Mouse (Mus musculus) left cerebral cortex, postnatal 36 days (tissue): ENCODE data around the gene Cd151. TPM values are rescaled to one million over a fixed set of nuclear protein-coding genes. Genes with fewer than 3 reads are reported as not detected.
"Not testable (repeated sequence)": the region's sequence is repeated elsewhere in the genome, so short reads cannot be mapped to it uniquely, and the experiment has no call there.

Experiments
- DNase-seq, 2 experiments: peaks; one replicate each; pipeline ENCODE4 v3.0.0; 2021 to 2022; ENCODE audit warnings: low spot score in 2 of 2, mixed read lengths in 1 of 2
- intact Hi-C: fragments of 180-260 bp; cut with DNase I; formaldehyde crosslinking; loops from one replicate; pipeline ENCODE4 v1.15.1; 2025
- total RNA-seq, 2 experiments: library from RNA; stranded (reverse); gene quantifications; 2 replicates each; pipeline ENCODE4 v1.2.3; 2021

Gene Cd151
- total RNA-seq, 2 experiments from 2014 or later: 30.9 to 35.4 TPM

DNA sequence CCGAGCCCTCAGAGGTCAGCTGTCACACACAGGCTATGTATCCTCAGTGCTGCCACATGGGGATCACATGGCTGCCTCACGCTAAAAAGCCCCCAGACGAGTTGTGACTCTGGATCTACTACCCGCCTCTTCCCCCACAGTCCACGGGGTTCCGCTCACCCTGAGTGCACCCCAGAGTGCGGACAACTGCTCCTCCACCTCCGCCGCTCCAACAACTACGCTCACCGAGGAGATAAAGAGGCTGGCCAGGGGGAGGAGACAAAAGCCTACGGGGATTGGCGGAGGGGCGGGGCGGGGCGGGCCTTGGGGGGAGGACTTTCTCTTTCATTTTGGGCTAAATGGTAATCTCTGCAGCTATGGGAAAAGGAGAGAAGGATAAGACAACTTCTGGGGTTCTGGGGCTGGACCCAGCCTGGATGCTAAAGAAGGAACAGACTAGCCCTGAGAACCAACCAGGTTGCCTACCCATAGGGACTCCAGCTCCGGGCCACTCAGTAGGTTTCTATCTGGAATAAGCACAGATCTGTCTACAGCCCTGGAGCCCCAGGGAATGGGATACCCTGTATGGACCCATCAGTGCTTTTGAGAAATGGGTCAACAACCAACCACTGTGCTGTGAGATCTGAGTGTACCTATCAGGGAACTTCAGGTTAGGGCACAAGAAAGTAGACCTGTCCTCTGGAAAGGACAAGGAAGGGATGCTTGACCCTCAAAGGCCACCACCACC is 31.9 kb upstream of the Cd151 start:
- DNase-seq: peak; percentile 55 to 59
- intact Hi-C loops: no loop called here

- DNase-seq: peak in 1 of 2 experiments; percentile 7
- intact Hi-C loops: no loop called here
These were observed 31.2 kb upstream of the Cd151 start for GRCm38 (mm10) chr7:141435856-141436522.

DNA sequence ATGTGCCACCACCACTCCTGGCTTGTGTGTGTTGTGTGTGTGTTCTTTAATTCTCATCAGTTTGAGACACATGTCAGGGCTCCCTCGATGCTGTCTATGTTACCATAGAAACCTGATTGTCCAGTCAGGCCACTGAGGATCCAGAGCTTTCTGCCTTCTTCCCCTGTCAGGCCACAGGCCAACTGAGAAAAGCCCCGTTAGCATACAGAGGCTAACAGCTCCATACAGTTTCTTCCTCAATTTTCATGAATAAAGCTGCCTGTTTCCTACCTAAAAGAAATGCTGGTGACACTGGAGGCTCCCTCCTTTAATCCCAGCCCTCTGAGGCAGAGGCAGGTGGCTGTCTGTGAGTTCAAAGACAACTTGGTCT is 30.7 kb upstream of the Cd151 start:
- intact Hi-C loops: no loop called here
- DNase-seq: no peak

DNA sequence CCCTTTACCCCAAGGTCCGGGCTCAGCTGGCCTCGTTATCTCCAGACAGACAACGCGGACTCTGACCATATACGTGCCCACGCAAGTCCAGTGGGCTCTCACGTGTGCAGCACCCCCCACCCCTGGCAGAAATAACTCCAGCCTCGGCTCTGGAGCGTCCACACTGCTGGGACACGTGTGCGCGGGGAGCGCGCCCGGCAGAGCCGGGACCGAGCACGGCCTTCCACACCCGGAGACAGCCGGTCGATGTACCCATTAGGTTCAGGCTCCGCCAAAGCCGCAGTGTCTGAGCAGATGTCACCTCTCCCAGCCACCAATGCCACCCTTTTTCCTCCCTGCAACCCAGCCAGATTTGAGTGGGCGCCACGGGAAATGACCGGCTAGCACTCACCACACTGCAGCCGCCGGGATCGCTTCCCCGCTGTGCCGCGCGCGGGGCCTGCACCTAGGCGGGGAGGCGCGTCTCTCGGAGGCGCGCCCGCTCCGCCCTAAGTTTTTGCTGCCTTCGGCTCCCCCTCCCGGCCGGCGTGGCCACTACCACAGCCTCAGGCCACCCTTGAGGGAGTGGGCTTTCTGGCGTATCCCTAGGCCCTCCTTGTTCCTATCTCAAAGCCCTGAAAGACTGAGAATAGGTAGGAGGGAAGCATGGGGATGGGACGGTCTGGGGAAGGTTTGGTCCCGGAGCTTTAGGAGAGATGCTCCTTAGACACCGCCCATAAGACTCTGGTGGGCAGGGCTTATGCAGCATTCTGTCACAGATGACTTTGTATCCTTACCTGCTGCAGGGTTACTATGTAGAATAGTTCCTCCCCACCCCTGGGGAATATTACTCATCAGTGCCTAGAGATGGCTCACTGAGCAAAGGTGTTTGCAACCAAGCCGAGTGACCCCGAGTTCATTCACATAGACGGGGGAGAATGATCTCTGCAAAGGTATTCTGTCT is 29.7 kb upstream of the Cd151 start, which contains the start of gene Slc25a22:
Gene Slc25a22, minus strand, starts transcription at position 715 of the 943 bp plus-strand sequence.
- DNase-seq: peak; percentile 88 to 89
- intact Hi-C loops: no loop called here

- intact Hi-C loops: no loop called here
- no peak for DNase-seq
These were observed 28.8 kb upstream of the Cd151 start for GRCm38 (mm10) chr7:141438201-141438968.

GRCm38 (mm10) chr7:141439140-141439679 is 28.0 kb upstream of the Cd151 start:
- intact Hi-C loops: no loop called here

GRCm38 (mm10) chr7:141439811-141440210 is 27.4 kb upstream of the Cd151 start:
- DNase-seq: no peak
- intact Hi-C loops: no loop called here

More at GRCm38 (mm10) chr7:141439140-141439679, 28.0 kb upstream of the Cd151 start:
- no peak for DNase-seq

GRCm38 (mm10) chr7:141440613-141441012 is 26.6 kb upstream of the Cd151 start:
- intact Hi-C loops: no loop called here
- DNase-seq: no peak

DNA sequence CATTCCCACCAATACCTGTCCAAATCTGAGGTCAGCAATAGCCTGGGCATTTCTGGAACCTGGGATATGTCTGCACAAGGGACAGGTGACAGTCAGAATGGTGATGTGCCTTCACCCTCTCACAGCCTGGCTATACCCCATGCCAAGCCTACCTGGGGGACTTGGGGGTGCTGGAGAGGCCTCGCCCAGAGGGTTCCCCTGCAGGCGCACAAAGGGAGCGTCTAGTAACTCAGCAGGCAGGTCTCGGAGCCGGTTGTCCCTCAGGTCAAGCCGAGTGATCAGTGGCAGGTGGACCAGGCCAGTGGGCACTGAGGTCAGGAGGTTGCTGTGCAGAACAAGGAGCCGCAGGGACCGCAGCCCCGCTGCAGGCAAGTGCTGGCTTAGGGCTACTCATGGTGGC is 25.7 kb upstream of the Cd151 start:
- DNase-seq: no peak
- intact Hi-C loops: no loop called here

- DNase-seq: no peak
- intact Hi-C loops: no loop called here
These were observed 25.0 kb upstream of the Cd151 start for GRCm38 (mm10) chr7:141442199-141442598.

DNA sequence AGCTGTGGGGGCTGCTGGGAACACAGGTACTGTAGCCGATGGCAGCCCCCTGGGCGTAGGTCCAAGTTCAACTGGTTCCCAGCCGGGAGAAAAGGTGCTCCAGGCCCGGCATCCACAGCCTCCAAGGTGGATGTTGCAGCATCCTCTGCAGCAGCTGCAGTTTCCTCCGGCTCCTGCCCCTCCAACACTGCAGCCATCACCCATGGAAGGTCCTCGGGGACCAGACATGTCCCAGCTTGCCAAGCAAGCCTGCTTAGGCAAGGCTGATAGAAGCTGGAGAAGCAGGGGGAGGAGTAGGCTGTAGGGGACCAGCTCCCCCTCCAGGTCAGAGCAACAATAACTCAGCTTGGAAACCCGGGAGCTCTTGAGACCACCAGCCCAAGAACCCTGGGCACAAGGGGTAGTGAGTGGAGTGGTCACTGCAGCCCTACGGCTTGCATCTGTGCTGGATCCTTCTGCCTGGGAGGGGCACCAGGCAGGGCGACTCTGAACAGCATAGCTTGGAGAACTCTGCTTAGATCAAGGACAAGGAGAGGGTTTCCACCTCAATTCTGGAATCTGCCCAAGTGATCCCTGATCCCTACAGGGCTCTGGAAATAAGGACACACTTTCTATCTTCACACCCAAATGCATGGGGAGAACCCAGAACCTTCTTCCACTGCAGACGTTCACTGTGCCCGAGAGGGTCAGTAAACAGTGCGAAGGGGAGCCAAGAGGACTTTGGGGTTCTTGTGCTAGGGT is 23.9 kb upstream of the Cd151 start:
- no peak for DNase-seq
- intact Hi-C loops: no loop called here

DNA sequence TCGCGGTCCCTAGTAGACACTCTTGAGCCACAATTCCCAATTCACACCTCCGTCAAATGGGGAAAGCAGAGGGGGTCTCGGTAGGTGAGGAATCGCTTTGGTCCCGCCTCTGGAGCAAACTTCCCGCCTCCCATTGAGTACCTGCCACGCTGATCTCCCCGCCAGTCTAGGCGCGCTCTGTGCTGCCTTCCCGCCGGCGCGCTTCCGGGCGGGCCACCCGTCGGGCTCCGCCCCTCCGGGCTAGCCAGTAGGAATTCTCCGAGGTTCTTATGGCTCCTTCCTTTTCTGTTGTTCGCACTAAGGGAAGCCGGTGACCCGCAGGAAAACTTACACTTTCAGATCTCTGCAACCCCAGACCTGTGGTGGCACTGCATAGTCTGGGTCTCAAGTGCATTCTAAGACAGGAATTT is 23.4 kb upstream of the Cd151 start, which contains the start of gene Pidd1:
Gene Pidd1, minus strand, starts transcription at position 198 of the 410 bp plus-strand sequence.
- intact Hi-C loops: no loop called here

GRCm38 (mm10) chr7:141446374-141446773 is 20.8 kb upstream of the Cd151 start:
- DNase-seq, intact Hi-C loops: not testable (repeated sequence)

More for the DNA sequence above, 23.4 kb upstream of the Cd151 start, which contains the start of gene Pidd1:
- no peak for DNase-seq

DNA sequence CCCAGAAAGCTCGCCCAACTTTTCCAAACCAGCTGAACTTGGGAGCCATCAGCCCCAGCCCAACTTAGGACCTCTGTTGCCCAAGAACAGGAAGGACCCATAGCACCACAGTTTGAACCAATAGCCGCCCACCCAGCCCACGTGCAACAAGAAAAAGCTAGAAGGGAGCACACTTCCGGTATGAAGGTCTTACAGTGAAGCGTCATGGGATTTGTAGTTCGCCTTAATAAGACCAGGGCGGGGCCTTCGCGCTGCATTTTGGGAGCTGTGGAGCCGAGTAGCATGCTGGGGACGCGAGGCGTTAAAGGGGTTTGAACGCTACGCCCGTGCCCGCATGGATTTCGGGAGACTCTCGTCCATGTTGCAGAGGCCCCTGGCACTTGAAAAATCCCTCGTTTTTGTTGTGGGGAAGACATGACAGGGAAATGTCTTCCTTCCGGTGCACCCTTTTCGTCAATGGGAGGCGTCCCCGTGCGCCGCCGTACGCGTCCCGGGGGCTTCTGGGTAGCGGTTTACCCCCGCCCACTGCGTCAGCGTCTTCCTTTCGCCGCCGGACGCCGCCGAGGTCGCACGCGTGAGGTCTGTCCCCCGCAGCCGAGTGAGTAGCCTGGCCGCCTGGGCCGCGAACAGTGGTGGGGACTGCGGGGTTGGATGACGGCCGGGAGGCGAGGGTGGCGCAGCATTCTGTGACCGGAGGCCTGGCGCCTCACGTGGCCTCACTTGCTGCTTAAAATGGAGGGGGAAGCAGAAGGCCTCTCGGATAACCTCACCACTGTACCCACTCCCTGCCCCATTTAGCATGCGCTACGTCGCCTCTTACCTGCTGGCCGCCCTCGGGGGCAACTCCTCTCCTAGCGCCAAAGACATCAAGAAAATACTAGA is 19.8 kb upstream of the Cd151 start, which contains the start of gene Rplp2:
Gene Rplp2, plus strand, starts transcription at position 261 of the 882 bp plus-strand sequence.
- intact Hi-C loops: no loop called here

DNA sequence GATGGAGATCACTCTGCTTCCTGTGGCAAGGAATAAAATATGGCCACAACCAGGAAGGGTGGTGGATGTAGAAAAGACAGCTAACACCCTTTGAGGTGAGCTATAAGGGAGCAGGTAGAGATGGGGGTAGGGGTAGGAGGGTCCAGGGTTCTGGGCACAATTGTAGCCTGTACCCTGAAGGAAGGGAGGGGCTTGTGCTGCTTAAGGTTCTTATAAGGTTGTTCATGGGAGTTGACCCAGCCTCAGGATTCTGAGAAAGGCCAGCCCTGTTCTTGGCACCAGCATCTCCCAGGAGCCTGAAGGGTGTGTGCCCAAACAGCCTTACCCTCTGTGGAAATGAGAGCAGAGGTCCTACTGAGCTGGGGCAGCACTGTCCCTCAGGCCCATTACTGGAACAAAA is 15.3 kb upstream of the Cd151 start:
- DNase-seq: no peak
- intact Hi-C loops: no loop called here

More for the DNA sequence above, 19.8 kb upstream of the Cd151 start, which contains the start of gene Rplp2:
- DNase-seq: peak; percentile 98

DNA sequence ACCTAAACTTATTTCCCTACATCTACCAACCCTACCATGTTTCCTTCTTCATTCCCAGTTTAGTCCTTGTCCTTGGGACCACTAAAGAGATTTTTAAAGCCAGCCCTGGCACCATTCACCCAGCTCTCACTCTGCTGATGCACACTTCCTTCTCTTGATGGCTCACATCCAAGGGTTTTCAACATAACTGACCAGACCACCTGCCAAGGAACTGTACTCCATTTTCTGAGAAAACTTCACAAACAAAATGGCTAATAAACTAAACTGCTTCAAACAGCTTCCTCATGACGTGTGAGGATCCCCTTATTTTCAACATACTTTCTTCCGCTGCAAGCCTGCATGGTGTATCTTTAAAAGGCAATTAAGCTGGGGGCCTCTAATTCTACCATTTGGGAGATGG is 13.6 kb upstream of the Cd151 start:
- intact Hi-C loops: no loop called here
- no peak for DNase-seq

- intact Hi-C loops: loop anchor here (5.0 kb wide), 1 partner anchor 43 kb away; the partner anchor contains the start of gene Gatd1
- peak; percentile 90 to 92 for DNase-seq
These were observed 12.1 kb upstream of the Cd151 start, which contains the start of gene Pnpla2 for GRCm38 (mm10) chr7:141454967-141455551. TSS of gene Pnpla2 (plus strand) at chr7:141455198.
